Mouse (Mus musculus): ENCODE data around the gene Rtn4rl1. TPM values are rescaled to one million over a fixed set of nuclear protein-coding genes. Genes with fewer than 3 reads are reported as not detected.
"Not testable (repeated sequence)": the region's sequence is repeated elsewhere in the genome, so short reads cannot be mapped to it uniquely, and the experiment has no call there.

Rtn4rl1 gene
- polyA plus RNA-seq, 1 experiment from 2014 or later, result 2.5 TPM

DNA sequence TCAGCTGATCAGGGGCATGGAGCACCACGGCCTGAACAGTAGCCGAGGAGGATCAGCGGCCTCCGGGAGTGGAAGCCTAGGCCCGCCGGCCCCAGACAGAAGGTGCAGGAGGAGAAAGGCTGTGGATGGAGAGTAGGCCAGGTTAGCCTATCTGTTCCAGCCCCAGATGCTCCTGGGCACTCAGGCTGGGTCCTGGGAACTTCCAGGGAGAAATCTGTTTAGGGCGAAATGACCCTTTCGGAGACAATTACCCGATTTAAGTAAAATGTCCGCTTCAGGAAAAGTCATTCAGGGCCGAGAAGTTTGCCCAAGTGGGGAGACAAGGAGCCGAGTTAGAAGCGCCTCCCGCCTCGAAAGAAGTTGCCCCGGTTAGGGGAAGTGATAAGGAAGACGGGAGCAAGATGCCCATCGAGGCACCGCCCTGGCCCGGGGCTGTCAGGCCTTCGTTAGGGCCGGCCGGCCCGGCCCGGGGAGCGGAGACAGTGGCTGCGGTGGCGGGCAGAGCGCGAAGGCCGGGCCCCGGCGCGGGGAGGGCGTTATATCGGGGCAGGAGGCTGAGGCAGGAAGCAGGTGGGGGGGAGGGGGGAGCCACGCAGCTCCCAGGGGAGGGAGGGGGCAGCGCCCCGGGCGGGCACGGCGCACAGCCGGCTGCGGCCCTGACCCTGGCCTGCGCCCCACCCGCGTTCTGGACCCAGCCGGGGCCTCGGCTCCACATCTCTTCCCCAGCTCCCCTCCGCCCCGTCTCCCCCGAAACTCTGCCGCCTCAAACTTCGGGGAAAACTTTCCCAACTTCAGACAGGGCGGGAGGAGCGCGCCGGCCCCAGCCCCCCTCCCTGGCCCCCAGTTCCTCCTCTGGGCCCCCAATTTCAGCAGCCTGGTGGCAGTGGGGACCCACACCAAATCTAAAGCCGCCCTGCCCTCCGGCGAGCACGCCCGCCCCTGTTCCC lies 25.7 kb upstream of the Rtn4rl1 start:
- peaks cover 13% of the 10 kb centered on the region for H3K36me3 ChIP-seq
- DNase-seq (ENCODE audit: low spot score), result no peak
- peak overlapping the region; percentile 76 for H3K27ac ChIP-seq
- H3K27me3 ChIP-seq (ENCODE audit: insufficient read depth, poor library complexity, severe bottlenecking), result peaks cover 100% of the 10 kb centered on the region
- WGBS, result 2% methylated on average over 58 of the region's 63 CpGs
- H3K9me3 ChIP-seq, result no peaks in the 10 kb centered on the region
- peak overlapping the region; percentile 57 for H3K4me3 ChIP-seq
- peaks cover 81% of the 10 kb centered on the region for H3K4me1 ChIP-seq (replicated peaks)

GRCm38 (mm10) chr11:75168590-75169361 lies 24.8 kb upstream of the Rtn4rl1 start:
- peaks cover 86% of the 10 kb centered on the region for H3K4me1 ChIP-seq (replicated peaks)
- WGBS, result under 1% methylated on average over 83 of the region's 83 CpGs
- H3K27ac ChIP-seq, result peak overlapping the region; percentile 76
- DNase-seq (ENCODE audit: low spot score), result peak; percentile 84
- H3K36me3 ChIP-seq, result peaks cover 5% of the 10 kb centered on the region; the same call in 1 of the 2 replicates
- peaks cover 96% of the 10 kb centered on the region for H3K27me3 ChIP-seq (ENCODE audit: insufficient read depth, poor library complexity, severe bottlenecking)
- H3K9me3 ChIP-seq, result no peaks in the 10 kb centered on the region
- H3K4me3 ChIP-seq, result peak overlapping the region; percentile 57

- Histone ChIP-seq H3K4me1 (replicated peaks) (peaks cover 92% of the 10 kb centered on the region), H3K9me3 (no peaks in the 10 kb centered on the region), H3K4me3 (peak within 1 kb of the TSS; percentile 57), H3K27me3 (ENCODE audit: insufficient read depth, poor library complexity, severe bottlenecking) (peaks cover 93% of the 10 kb centered on the region), H3K36me3 (no peaks in the 10 kb centered on the region), H3K27ac (peak within 1 kb of the TSS; percentile 76)
- DNase-seq (ENCODE audit: low spot score), result no peak
- 8% methylated on average over 23 of the region's 23 CpGs for WGBS
Observed at GRCm38 (mm10) chr11:75169405-75170080, 24.0 kb upstream of the Rtn4rl1 start, which contains the start of gene Hic1. Gene Hic1, minus strand, starts transcription at chr11:75169519.

- Histone ChIP-seq H3K4me1 (replicated peaks) (peaks cover 86% of the 10 kb centered on the region), H3K9me3 (no peaks in the 10 kb centered on the region), H3K27me3 (ENCODE audit: insufficient read depth, poor library complexity, severe bottlenecking) (peaks cover 92% of the 10 kb centered on the region), H3K36me3 (no peaks in the 10 kb centered on the region), H3K27ac (no peak overlapping the region), H3K4me3 (peak overlapping the region; percentile 54)
- peak; percentile 91 for DNase-seq (ENCODE audit: low spot score)
- under 1% methylated on average over 38 of the region's 38 CpGs for WGBS
Observed at GRCm38 (mm10) chr11:75170136-75170751, 23.3 kb upstream of the Rtn4rl1 start.

DNA sequence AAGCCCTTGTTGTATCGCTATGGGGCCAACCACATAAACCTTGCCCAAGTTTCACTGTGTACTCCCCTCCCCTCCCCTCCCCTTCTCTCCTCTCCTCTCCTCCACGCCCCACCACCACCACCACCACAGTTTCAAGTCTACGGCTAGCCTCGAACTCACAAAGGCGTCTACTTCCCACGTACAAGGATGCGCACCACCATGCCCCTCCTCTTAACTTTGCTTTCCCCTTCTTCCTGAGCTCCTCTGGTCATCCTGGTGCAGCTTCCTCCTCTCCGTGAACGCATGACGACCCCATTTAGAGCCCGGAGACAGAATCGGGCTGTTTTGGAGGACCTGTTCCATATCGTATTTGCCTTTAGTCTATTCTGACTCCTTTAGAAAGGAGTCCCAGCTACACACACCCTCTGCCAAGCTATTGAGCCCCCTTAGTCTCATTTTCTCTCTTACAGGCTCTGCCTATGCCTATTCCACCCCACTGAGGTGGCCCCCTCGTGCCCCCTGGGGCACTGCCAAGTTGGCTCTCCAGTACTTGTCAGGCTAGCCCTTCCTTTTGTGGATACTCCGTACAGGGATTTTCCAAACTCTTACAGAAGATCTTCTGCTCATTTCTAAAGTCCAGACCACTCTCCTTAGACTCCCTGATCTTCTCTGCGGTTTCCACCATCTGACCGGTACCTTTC lies 22.3 kb upstream of the Rtn4rl1 start:
- no peak overlapping the region for H3K27ac ChIP-seq
- WGBS, result 4% methylated on average over 17 of the region's 17 CpGs
- H3K27me3 ChIP-seq (ENCODE audit: insufficient read depth, poor library complexity, severe bottlenecking), result peaks cover 86% of the 10 kb centered on the region
- H3K36me3 ChIP-seq, result peaks cover 2% of the 10 kb centered on the region
- peak overlapping the region; percentile 58 for H3K4me3 ChIP-seq
- no peak for DNase-seq (ENCODE audit: low spot score)
- no peaks in the 10 kb centered on the region for H3K9me3 ChIP-seq
- H3K4me1 ChIP-seq (replicated peaks), result peaks cover 75% of the 10 kb centered on the region

- Histone ChIP-seq H3K27me3 (ENCODE audit: insufficient read depth, poor library complexity, severe bottlenecking) (peaks cover 75% of the 10 kb centered on the region), H3K4me3 (peak overlapping the region; percentile 58), H3K4me1 (replicated peaks) (peaks cover 65% of the 10 kb centered on the region), H3K9me3 (no peaks in the 10 kb centered on the region), H3K27ac (peak overlapping the region; percentile 60; the same call in 1 of the 2 replicates), H3K36me3 (peaks cover 13% of the 10 kb centered on the region)
- peak; percentile 38 for DNase-seq (ENCODE audit: low spot score)
- WGBS, result under 1% methylated on average over 75 of the region's 75 CpGs
Observed at GRCm38 (mm10) chr11:75172151-75173094, 21.2 kb upstream of the Rtn4rl1 start.

DNA sequence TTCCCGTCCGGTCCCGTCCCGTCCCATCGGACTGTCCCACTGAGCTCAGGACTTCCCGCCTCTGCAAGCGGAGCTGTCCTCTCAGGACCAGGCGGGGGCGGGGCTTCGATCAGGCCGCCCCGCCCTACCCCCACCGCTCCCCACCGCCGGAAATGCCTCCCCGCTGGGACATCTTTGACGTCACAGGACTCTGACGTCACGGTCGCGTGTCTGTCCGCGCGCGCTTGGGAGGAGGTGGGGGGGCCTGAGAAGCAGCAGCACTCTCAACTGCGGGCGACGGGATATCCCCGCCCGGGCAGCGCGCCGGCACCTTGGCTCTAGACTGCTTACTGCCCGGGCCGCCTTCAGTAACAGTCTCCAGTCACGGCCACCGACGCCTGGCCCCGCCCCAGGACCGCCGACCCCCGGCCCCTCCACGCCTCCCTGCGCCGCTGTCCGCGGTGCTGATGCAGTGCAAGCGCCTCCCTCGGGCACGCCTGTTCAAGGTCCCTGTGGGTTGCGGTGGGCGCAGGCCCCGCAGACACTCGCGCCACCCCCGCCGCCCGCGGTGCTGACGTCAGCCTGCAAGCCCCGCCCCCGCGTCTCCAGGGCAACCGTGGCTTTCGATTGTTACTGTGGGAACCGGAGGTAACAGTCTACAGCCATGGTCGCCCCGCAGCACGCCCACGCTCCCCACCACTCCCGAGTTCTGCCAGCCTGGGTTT lies 20.3 kb upstream of the Rtn4rl1 start:
- DNase-seq (ENCODE audit: low spot score), result peak; percentile 88
- peaks cover 67% of the 10 kb centered on the region for H3K27me3 ChIP-seq (ENCODE audit: insufficient read depth, poor library complexity, severe bottlenecking)
- under 1% methylated on average over 71 of the region's 71 CpGs for WGBS

DNA sequence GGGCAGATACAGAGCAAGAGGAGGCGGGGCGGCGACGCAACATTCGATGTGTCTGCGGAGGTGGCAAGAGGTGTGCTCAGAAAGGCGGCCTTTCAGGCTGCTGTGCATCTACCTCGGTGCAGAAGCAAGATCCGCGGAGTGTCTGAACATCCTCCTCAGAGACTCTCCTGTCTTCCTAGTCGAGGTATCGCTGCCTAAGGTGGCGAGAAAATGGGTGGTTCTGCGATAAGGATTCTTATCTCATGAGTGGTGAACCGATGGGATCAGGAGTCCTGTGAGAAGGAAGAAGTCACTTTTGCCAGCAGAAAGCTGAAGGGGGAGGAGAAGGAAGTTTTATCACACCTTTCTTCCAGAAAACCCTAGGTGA lies 19.8 kb upstream of the Rtn4rl1 start:
- Histone ChIP-seq H3K4me1 (replicated peaks) (peaks cover 64% of the 10 kb centered on the region), H3K27ac (no peak overlapping the region)
- 3% methylated on average over 15 of the region's 15 CpGs for WGBS

More for the DNA sequence above, 20.3 kb upstream of the Rtn4rl1 start:
- Histone ChIP-seq H3K27ac (peak overlapping the region; percentile 60), H3K4me1 (replicated peaks) (peaks cover 65% of the 10 kb centered on the region), H3K4me3 (peak overlapping the region; percentile 58), H3K36me3 (peaks cover 20% of the 10 kb centered on the region), H3K9me3 (no peaks in the 10 kb centered on the region)

DNA sequence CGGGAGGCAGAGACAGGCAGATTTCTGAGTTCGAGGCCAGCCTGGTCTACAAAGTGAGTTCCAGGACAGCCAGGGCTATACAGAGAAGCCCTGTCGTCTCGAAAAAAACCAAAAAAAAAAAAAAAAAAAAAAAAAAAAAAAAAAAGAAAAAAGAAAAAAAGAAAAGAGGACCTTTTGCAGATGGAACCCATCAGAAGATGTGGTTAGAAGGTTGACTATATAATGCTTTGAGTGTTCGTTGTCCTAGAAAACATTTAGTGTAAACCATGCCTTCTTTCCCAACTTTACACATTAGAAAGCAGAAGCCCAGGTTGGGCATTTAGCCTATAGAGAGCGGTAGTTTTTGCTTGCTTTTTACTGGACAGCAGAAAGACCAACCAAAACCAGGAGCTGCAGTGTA lies 19.0 kb upstream of the Rtn4rl1 start:
- not testable (repeated sequence) for H3K9me3 ChIP-seq; DNase-seq (ENCODE audit: low spot score); H3K27ac ChIP-seq; H3K4me3 ChIP-seq
- WGBS, result 76% methylated on average over 6 of the region's 6 CpGs
- H3K36me3 ChIP-seq, result peaks cover 20% of the 10 kb centered on the region
- peaks cover 54% of the 10 kb centered on the region for H3K27me3 ChIP-seq (ENCODE audit: insufficient read depth, poor library complexity, severe bottlenecking)
- H3K4me1 ChIP-seq (replicated peaks), result peaks cover 65% of the 10 kb centered on the region

More for the DNA sequence above, 19.8 kb upstream of the Rtn4rl1 start:
- DNase-seq (ENCODE audit: low spot score), result no peak
- Histone ChIP-seq H3K4me3 (peak overlapping the region; percentile 58), H3K9me3 (no peaks in the 10 kb centered on the region), H3K27me3 (ENCODE audit: insufficient read depth, poor library complexity, severe bottlenecking) (peaks cover 62% of the 10 kb centered on the region), H3K36me3 (peaks cover 20% of the 10 kb centered on the region)

DNA sequence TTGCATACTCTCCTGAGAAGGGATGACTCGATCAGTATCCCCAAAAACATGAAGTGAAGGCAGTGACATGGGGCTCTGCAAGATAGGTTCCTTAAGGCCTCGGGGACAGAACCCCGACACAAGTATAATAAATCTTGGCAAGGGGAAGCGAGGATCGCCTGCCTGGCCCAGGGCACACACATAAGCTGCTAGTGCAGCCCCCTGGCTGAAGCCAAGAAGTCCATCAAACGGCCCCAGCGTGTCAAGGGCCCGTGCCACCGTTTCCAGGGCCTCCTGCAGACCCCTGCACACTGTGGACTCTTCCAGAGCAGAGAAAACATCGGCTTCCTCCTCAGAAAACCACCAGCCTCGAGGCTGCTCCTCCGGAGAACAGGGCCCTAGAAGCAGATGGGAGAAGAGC lies 15.6 kb upstream of the Rtn4rl1 start:
- Histone ChIP-seq H3K9me3 (no peaks in the 10 kb centered on the region), H3K27ac (peak overlapping the region; percentile 92), H3K36me3 (peaks cover 49% of the 10 kb centered on the region), H3K27me3 (ENCODE audit: insufficient read depth, poor library complexity, severe bottlenecking) (peaks cover 19% of the 10 kb centered on the region), H3K4me1 (replicated peaks) (peaks cover 40% of the 10 kb centered on the region), H3K4me3 (peak overlapping the region; percentile 86)
- no peak for DNase-seq (ENCODE audit: low spot score)
- 60% methylated on average over 12 of the region's 12 CpGs for WGBS

All from hindbrain, embryonic 10.5 days (tissue).